Mouse (Mus musculus): ENCODE results near the gene Kcnj9. TPM values are rescaled to one million over a fixed set of nuclear protein-coding genes. Genes with fewer than 3 reads are reported as not detected.

Gene Kcnj9
- not detected for polyA plus RNA-seq (2014; fragmentation: Illumina TruSeq; extraction: RNeasy Lipid Tissue Mini Kit (QIAGEN cat#74804); ENCODE audit: low read depth, low replicate concordance)

GRCm38 (mm10) chr1:172329131-172329530, at the start of gene Kcnj9:
TSS of gene Kcnj9 (minus strand) at chr1:172329318.

GRCm38 (mm10) chr1:172376198-172376667, 47.1 kb upstream of the Kcnj9 start, which contains the start of gene Pigm:
TSS of gene Pigm (plus strand) at chr1:172376546.

GRCm38 (mm10) chr1:172340729-172341321, 11.7 kb upstream of the Kcnj9 start, which contains the start of gene Kcnj10:
TSS of gene Kcnj10 (plus strand) at chr1:172341210.

GRCm38 (mm10) chr1:172297611-172298537, 31.2 kb downstream of the Kcnj9 start, which contains the start of gene Atp1a2:
TSS of gene Atp1a2 (minus strand) at chr1:172298064.

Other genes with a start within 250 kb of the Kcnj9 start
- 180 TPM for gene Copa, start 246.8 kb downstream of the Kcnj9 start, polyA plus RNA-seq (2014; fragmentation: Illumina TruSeq; extraction: RNeasy Lipid Tissue Mini Kit (QIAGEN cat#74804); ENCODE audit: low read depth, low replicate concordance)
- 38.8 TPM for gene Ncstn, start 246.5 kb downstream of the Kcnj9 start, polyA plus RNA-seq (2014; fragmentation: Illumina TruSeq; extraction: RNeasy Lipid Tissue Mini Kit (QIAGEN cat#74804); ENCODE audit: low read depth, low replicate concordance)
- gene Pex19, start 202.6 kb downstream of the Kcnj9 start, polyA plus RNA-seq (2014; fragmentation: Illumina TruSeq; extraction: RNeasy Lipid Tissue Mini Kit (QIAGEN cat#74804); ENCODE audit: low read depth, low replicate concordance), result 40.4 TPM
- gene Dcaf8, start 181.2 kb downstream of the Kcnj9 start, polyA plus RNA-seq (2014; fragmentation: Illumina TruSeq; extraction: RNeasy Lipid Tissue Mini Kit (QIAGEN cat#74804); ENCODE audit: low read depth, low replicate concordance), result 74.0 TPM
- 36.7 TPM for gene Pea15a, start 122.5 kb downstream of the Kcnj9 start, polyA plus RNA-seq (2014; fragmentation: Illumina TruSeq; extraction: RNeasy Lipid Tissue Mini Kit (QIAGEN cat#74804); ENCODE audit: low read depth, low replicate concordance)
- 0.63 TPM for gene Casq1, start 109.5 kb downstream of the Kcnj9 start, polyA plus RNA-seq (2014; fragmentation: Illumina TruSeq; extraction: RNeasy Lipid Tissue Mini Kit (QIAGEN cat#74804); ENCODE audit: low read depth, low replicate concordance)
- gene Atp1a4, start 70.9 kb downstream of the Kcnj9 start, polyA plus RNA-seq (2014; fragmentation: Illumina TruSeq; extraction: RNeasy Lipid Tissue Mini Kit (QIAGEN cat#74804); ENCODE audit: low read depth, low replicate concordance), result not detected
- gene Igsf8, start 67.7 kb downstream of the Kcnj9 start, polyA plus RNA-seq (2014; fragmentation: Illumina TruSeq; extraction: RNeasy Lipid Tissue Mini Kit (QIAGEN cat#74804); ENCODE audit: low read depth, low replicate concordance), result 1.1 TPM
- 4.4 TPM for gene Atp1a2, start 31.3 kb downstream of the Kcnj9 start, polyA plus RNA-seq (2014; fragmentation: Illumina TruSeq; extraction: RNeasy Lipid Tissue Mini Kit (QIAGEN cat#74804); ENCODE audit: low read depth, low replicate concordance)
- gene Kcnj10, start 11.9 kb upstream of the Kcnj9 start, polyA plus RNA-seq (2014; fragmentation: Illumina TruSeq; extraction: RNeasy Lipid Tissue Mini Kit (QIAGEN cat#74804); ENCODE audit: low read depth, low replicate concordance), result 2.6 TPM
- gene Pigm, start 47.2 kb upstream of the Kcnj9 start, polyA plus RNA-seq (2014; fragmentation: Illumina TruSeq; extraction: RNeasy Lipid Tissue Mini Kit (QIAGEN cat#74804); ENCODE audit: low read depth, low replicate concordance), result 33.9 TPM
- 1.1 TPM for gene Slamf9, start 146.0 kb upstream of the Kcnj9 start, polyA plus RNA-seq (2014; fragmentation: Illumina TruSeq; extraction: RNeasy Lipid Tissue Mini Kit (QIAGEN cat#74804); ENCODE audit: low read depth, low replicate concordance)
- 5.1 TPM for gene Igsf9, start 152.5 kb upstream of the Kcnj9 start, polyA plus RNA-seq (2014; fragmentation: Illumina TruSeq; extraction: RNeasy Lipid Tissue Mini Kit (QIAGEN cat#74804); ENCODE audit: low read depth, low replicate concordance)
- gene Tagln2, start 170.7 kb upstream of the Kcnj9 start, polyA plus RNA-seq (2014; fragmentation: Illumina TruSeq; extraction: RNeasy Lipid Tissue Mini Kit (QIAGEN cat#74804); ENCODE audit: low read depth, low replicate concordance), result 81.6 TPM
- gene Cfap45, start 191.5 kb upstream of the Kcnj9 start, polyA plus RNA-seq (2014; fragmentation: Illumina TruSeq; extraction: RNeasy Lipid Tissue Mini Kit (QIAGEN cat#74804); ENCODE audit: low read depth, low replicate concordance), result 3.1 TPM
- gene Vsig8, start 226.6 kb upstream of the Kcnj9 start, polyA plus RNA-seq (2014; fragmentation: Illumina TruSeq; extraction: RNeasy Lipid Tissue Mini Kit (QIAGEN cat#74804); ENCODE audit: low read depth, low replicate concordance), result not detected

Measured in sigmoid colon, adult 10 weeks (tissue).